Mouse (Mus musculus) common myeloid progenitor, adult 5-6 weeks (primary cell): ENCODE data around the gene Mapkap1. TPM values are rescaled to one million over a fixed set of nuclear protein-coding genes. Genes with fewer than 3 reads are reported as not detected.
"Not testable (repeated sequence)": the region's sequence is repeated elsewhere in the genome, so short reads cannot be mapped to it uniquely, and the experiment has no call there.

Source experiments
- ATAC-seq: replicated peaks from 2 replicates; pipeline ENCODE4 v1.8.0; 2016; ENCODE audit warnings: low read depth, mild to moderate bottlenecking, moderate TSS enrichment, inconsistent platforms; ENCODE audit not compliant: poor library complexity, severe bottlenecking
- total RNA-seq: library from RNA; stranded (forward); fragments of 200-1000, 187-1606 nt; gene quantifications from 2 replicates; pipeline ENCODE4 v1.2.3, GENCODE M21; 2017

Gene Mapkap1
- total RNA-seq, 1 experiment from 2014 or later = 59.7 TPM

GRCm38 (mm10) chr2:34430663-34431062 lies 24.1 kb downstream of the Mapkap1 start:
- ATAC-seq = no peak

GRCm38 (mm10) chr2:34431701-34432372 lies 25.3 kb downstream of the Mapkap1 start:
- no peak for ATAC-seq

- not testable (repeated sequence) for ATAC-seq
Measured at GRCm38 (mm10) chr2:34432887-34433286, 26.3 kb downstream of the Mapkap1 start.

GRCm38 (mm10) chr2:34436321-34436720 lies 29.8 kb downstream of the Mapkap1 start:
- ATAC-seq = no peak

GRCm38 (mm10) chr2:34448756-34449155 lies 42.2 kb downstream of the Mapkap1 start:
- no peak for ATAC-seq

- ATAC-seq = no peak
Measured at GRCm38 (mm10) chr2:34462490-34462889, 55.9 kb downstream of the Mapkap1 start.

- ATAC-seq = no peak
Measured at GRCm38 (mm10) chr2:34468559-34469141, 62.1 kb downstream of the Mapkap1 start.

GRCm38 (mm10) chr2:34469324-34469723 lies 62.8 kb downstream of the Mapkap1 start:
- no peak for ATAC-seq

GRCm38 (mm10) chr2:34473775-34474174 lies 67.2 kb downstream of the Mapkap1 start:
- no peak for ATAC-seq

GRCm38 (mm10) chr2:34481401-34481800 lies 74.8 kb downstream of the Mapkap1 start:
- ATAC-seq = no peak

- ATAC-seq = no peak
Measured at GRCm38 (mm10) chr2:34482102-34482501, 75.5 kb downstream of the Mapkap1 start.

- ATAC-seq = no peak
Measured at GRCm38 (mm10) chr2:34482531-34482930, 76.0 kb downstream of the Mapkap1 start.

GRCm38 (mm10) chr2:34487281-34487680 lies 80.7 kb downstream of the Mapkap1 start:
- ATAC-seq = no peak

GRCm38 (mm10) chr2:34503975-34504730 lies 97.6 kb downstream of the Mapkap1 start:
- ATAC-seq = no peak

GRCm38 (mm10) chr2:34506162-34506561 lies 99.6 kb downstream of the Mapkap1 start:
- not testable (repeated sequence) for ATAC-seq

GRCm38 (mm10) chr2:34509856-34510255 lies 103.3 kb downstream of the Mapkap1 start:
- no peak for ATAC-seq

- no peak for ATAC-seq
Measured at GRCm38 (mm10) chr2:34515263-34515662, 108.7 kb downstream of the Mapkap1 start.

- ATAC-seq = peak; percentile 63
Measured at GRCm38 (mm10) chr2:34518083-34518482, 111.5 kb downstream of the Mapkap1 start.

- no peak for ATAC-seq
Measured at GRCm38 (mm10) chr2:34518526-34518925, 112.0 kb downstream of the Mapkap1 start.

GRCm38 (mm10) chr2:34519525-34519924 lies 113.0 kb downstream of the Mapkap1 start:
- peak; percentile 77; the same call in 1 of the 2 replicates for ATAC-seq

- no peak for ATAC-seq
Measured at GRCm38 (mm10) chr2:34521384-34521783, 114.8 kb downstream of the Mapkap1 start.
